Mouse (Mus musculus) thymus, adult 2 months (tissue): ENCODE results near the gene Pltp.

Experiments used
- CTCF ChIP-seq: fragments of 200-500 bp; IDR thresholded peaks from 2 replicates; pipeline ENCODE4 v1.5.1; 2012; ENCODE audit warnings: mild to moderate bottlenecking, control low read depth, low read length, moderate library complexity, borderline replicate concordance; ENCODE audit not compliant: control insufficient read depth, poor library complexity, insufficient read depth; ENCODE audit errors: extremely low read depth
- POLR2A ChIP-seq: fragments of 200-500 bp; IDR thresholded peaks from 2 replicates; pipeline ENCODE4 v1.6.1; 2012; ENCODE audit warnings: mild to moderate bottlenecking, low read length, control low read depth, moderate library complexity; ENCODE audit not compliant: control insufficient read depth, poor library complexity, insufficient read depth; ENCODE audit errors: extremely low read depth

DNA sequence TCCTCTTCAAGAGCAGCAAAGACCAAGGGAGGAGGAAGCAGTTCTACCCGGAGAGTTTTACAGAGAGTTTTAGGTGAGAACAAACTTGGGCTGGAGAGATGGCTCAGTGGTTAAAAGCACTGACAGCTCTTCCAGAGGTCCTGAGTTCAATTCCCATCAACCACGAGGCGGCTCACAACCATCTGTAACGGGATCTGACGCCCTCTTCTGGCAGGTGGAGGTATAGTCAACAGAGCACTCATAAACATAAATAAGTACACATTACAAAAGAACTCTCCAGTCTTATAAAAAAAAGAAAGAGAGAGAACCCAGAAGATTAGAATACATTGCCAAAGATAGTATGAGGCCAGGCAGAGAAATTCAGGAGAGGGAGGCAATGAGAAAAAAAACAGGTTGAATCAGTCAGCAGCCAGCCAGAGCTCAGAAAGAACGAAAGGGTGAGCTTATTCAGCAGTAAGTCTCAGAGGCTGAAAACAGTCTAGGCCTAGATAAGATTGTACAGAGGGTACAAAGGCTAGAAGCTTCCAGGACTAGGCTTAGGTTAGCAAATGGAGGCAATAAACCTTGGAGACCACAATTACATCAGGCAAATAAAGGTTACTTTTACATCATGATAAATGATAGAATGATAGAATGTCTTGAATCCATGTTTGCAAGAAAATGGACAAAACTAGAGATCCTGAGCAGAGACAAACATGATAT, 14.2 kb upstream of the Pltp start:
- TF ChIP-seq POLR2A (no peak), CTCF (no peak)
